Mouse (Mus musculus) liver, embryonic 11.5 days (tissue): ENCODE results near the gene Gm11037. TPM values are rescaled to one million over a fixed set of nuclear protein-coding genes. Genes with fewer than 3 reads are reported as not detected.
A peak's percentile ranks its signal among the peaks of the same experiment; 100 is the strongest.
"Not testable (repeated sequence)": the region's sequence is repeated elsewhere in the genome, so short reads cannot be mapped to it uniquely, and the experiment has no call there.

Source experiments
- ATAC-seq: fragments of 200-750 bp; cut with Nextera tagmentation; replicated peaks from 2 replicates; pipeline ENCODE4 v1.8.0; 2017; ENCODE audit warnings: moderate number of reproducible peaks, mild to moderate bottlenecking, moderate TSS enrichment, moderate library complexity; ENCODE audit not compliant: low FRiP score
- DNase-seq: peaks from one replicate; pipeline ENCODE4 v3.0.0-alpha.2; 2017; ENCODE audit warnings: low spot score
- H3K27ac ChIP-seq: fragments of 300-500 bp; sonication (generic); 2 replicates; pipeline ENCODE4 v1.5.1; 2014; ENCODE audit warnings: mild to moderate bottlenecking, low read depth, low read length, control low read depth
- H3K27me3 ChIP-seq: fragments of 300-500 bp; sonication (generic); replicated peaks from 2 replicates; pipeline ENCODE4 v1.6.1; 2014; ENCODE audit warnings: low read length, mixed read lengths; ENCODE audit not compliant: control insufficient read depth, insufficient read depth
- H3K36me3 ChIP-seq: fragments of 300-500 bp; sonication (generic); 2 replicates; pipeline ENCODE4 v1.6.1; 2014; ENCODE audit warnings: mild to moderate bottlenecking, low read length, moderate library complexity, mixed read lengths; ENCODE audit not compliant: control insufficient read depth, insufficient read depth
- H3K4me1 ChIP-seq: fragments of 300-500 bp; sonication (generic); replicated peaks from 2 replicates; pipeline ENCODE4 v1.6.1; 2014; ENCODE audit warnings: low read length, mixed read lengths; ENCODE audit not compliant: control insufficient read depth, insufficient read depth
- H3K4me2 ChIP-seq: fragments of 300-500 bp; sonication (generic); 2 replicates; pipeline ENCODE4 v1.6.1; 2014; ENCODE audit warnings: mild to moderate bottlenecking, control low read depth, moderate library complexity
- H3K4me3 ChIP-seq: fragments of 300-500 bp; sonication (generic); 2 replicates; pipeline ENCODE4 v1.5.1; 2014; ENCODE audit warnings: low read depth, low read length, control low read depth
- H3K9ac ChIP-seq: fragments of 300-500 bp; sonication (generic); 2 replicates; pipeline ENCODE4 v1.6.1; 2014; ENCODE audit warnings: low read depth, low read length, control low read depth
- H3K9me3 ChIP-seq: fragments of 300-500 bp; sonication (generic); 2 replicates; pipeline ENCODE4 v1.6.1; 2016; ENCODE audit warnings: low read length, inconsistent platforms, mixed read lengths; ENCODE audit not compliant: control insufficient read depth
- WGBS: fragments of 180-500 bp; shearing (Covaris S2); extraction: QIAGEN DNeasy Blood & Tissue Kit; methylation state at CpG from one replicate; pipeline ENCODE4 v1.1.7; 2014; 5-methylcytosine and 5-hydroxymethylcytosine counted together
- polyA plus RNA-seq: library from polyadenylated mRNA; unstranded; fragments of >200 nt; fragmentation: Nextera tagmentation; extraction: Ambion mirVana; gene quantifications from 2 replicates; pipeline ENCODE4 v1.2.1, GENCODE M21; 2014

The Gm11037 gene
- polyA plus RNA-seq, 1 experiment from 2014 or later = not detected

DNA sequence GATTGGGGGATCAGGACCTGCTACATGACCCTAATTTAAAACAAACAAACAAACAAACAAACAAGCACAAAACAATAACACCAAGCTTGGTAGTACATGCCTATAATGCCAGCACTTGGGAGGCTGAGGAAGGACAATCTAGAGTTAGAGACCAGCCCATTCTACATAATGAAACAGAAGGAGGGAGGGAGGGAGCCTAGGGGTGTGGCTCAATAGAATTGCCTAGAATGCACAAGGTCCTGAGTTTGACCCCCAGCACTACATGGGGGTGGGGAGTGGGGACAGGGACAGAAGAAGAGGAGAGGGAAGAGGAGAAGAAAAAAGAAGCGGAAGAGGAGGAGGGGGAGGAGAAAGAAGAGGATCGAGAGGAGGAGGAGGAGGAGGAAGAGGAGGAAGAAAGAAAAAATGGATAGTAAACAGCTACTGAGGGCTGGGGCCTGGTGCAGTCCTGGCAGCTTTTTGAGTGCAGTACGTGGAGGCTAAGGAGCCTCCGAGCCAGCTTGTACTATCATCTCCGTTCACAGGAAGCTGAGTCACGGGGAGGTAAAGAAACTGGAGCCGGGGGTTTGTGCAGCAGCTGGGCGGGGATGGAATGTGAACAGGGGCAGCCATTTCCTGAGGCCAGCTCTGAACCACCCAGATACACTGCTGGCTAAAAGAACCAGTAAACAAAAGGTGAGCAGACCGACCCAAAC, 37.0 kb upstream of the Gm11037 start:
- Histone ChIP-seq H3K4me3 (no peak overlapping the region), H3K9me3 (no peaks in the 10 kb centered on the region), H3K4me1 (peaks cover 7% of the 10 kb centered on the region), H3K27ac (peak overlapping the region; percentile 91), H3K27me3 (no peaks in the 10 kb centered on the region), H3K36me3 (no peaks in the 10 kb centered on the region), H3K4me2 (peak overlapping the region; percentile 49), H3K9ac (peak overlapping the region; percentile 59)
- peak; percentile 92 for ATAC-seq
- 8% methylated on average over 9 of the region's 9 CpGs for WGBS
- peak; percentile 47 for DNase-seq

- Histone ChIP-seq H3K9ac (no peak overlapping the region), H3K4me2 (no peak overlapping the region), H3K27ac (peak overlapping the region; percentile 91), H3K9me3 (no peaks in the 10 kb centered on the region), H3K4me1 (peaks cover 7% of the 10 kb centered on the region), H3K4me3 (no peak overlapping the region), H3K36me3 (no peaks in the 10 kb centered on the region), H3K27me3 (no peaks in the 10 kb centered on the region)
- DNase-seq (no peak), ATAC-seq (no peak)
- WGBS = 85% methylated on average over 4 of the region's 4 CpGs
Observed at GRCm38 (mm10) chr2:131097087-131097486, 36.2 kb upstream of the Gm11037 start.

DNA sequence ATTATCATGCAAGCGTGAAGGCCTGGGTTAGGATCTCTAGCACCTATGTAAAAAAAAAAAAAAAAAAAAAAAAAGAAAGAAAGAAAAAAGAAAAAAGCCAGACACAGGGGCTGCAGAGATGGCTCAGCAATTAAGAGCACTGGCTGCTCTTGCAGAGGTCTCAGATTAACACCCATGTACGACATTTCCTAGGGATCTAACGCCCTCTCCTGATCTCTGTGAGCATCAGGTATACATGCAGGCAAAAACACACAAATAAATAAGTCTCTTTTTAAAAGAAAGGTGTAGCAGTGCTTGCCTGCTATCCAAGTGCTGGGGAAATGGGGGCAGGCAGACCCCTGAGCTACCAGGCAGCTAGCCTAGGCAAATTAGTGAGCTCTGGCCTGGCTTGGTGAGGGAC, 31.8 kb upstream of the Gm11037 start:
- H3K9ac ChIP-seq = no peak overlapping the region
- 48% methylated on average over 3 of the region's 3 CpGs for WGBS
- no peak for ATAC-seq

DNA sequence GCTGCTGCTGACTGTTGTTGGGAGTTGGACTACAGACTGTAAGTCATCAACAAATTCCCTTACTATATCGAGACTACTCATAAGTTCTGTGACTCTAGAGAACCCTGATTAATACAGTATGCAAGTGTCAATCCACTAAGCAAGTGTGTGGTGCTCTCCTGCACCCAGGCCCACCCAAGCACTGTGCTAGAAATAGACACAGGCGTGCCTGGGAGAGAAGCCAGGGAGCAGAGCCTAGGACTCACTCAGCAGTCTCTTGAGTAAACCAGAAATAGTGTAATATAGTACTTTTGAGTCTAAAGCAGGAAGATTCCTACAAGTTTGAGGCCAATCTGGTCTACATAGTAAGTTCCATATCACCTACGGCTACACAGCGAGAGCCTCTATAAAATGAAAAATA, 29.3 kb upstream of the Gm11037 start:
- Histone ChIP-seq H3K4me3 (no peak overlapping the region), H3K27me3 (no peaks in the 10 kb centered on the region), H3K9me3 (no peaks in the 10 kb centered on the region), H3K36me3 (no peaks in the 10 kb centered on the region), H3K27ac (no peak overlapping the region), H3K4me2 (no peak overlapping the region), H3K4me1 (no peaks in the 10 kb centered on the region), H3K9ac (no peak overlapping the region)
- DNase-seq (no peak), ATAC-seq (no peak)
- 83% methylated on average over 4 of the region's 4 CpGs for WGBS

More for the DNA sequence above, 31.8 kb upstream of the Gm11037 start:
- peaks cover 3% of the 10 kb centered on the region for H3K4me1 ChIP-seq
- no peaks in the 10 kb centered on the region for H3K27me3 ChIP-seq
- no peaks in the 10 kb centered on the region for H3K9me3 ChIP-seq
- no peak overlapping the region for H3K4me2 ChIP-seq
- H3K4me3 ChIP-seq = no peak overlapping the region
- no peaks in the 10 kb centered on the region for H3K36me3 ChIP-seq
- no peak overlapping the region for H3K27ac ChIP-seq
- no peak for DNase-seq

- H3K4me2 ChIP-seq, DNase-seq, H3K36me3 ChIP-seq, ATAC-seq, H3K4me3 ChIP-seq, H3K27ac ChIP-seq, H3K4me1 ChIP-seq, H3K27me3 ChIP-seq, H3K9me3 ChIP-seq, H3K9ac ChIP-seq: not testable (repeated sequence)
- WGBS = 69% methylated on average over 4 of the region's 4 CpGs
Observed at GRCm38 (mm10) chr2:131105061-131105460, 28.2 kb upstream of the Gm11037 start.

- ATAC-seq = no peak
- H3K9me3 ChIP-seq = no peaks in the 10 kb centered on the region
- no peak overlapping the region for H3K4me3 ChIP-seq
- H3K36me3 ChIP-seq = no peaks in the 10 kb centered on the region
- no peak overlapping the region for H3K9ac ChIP-seq
- H3K27me3 ChIP-seq = no peaks in the 10 kb centered on the region
- no peak for DNase-seq
- H3K27ac ChIP-seq = no peak overlapping the region
- no peaks in the 10 kb centered on the region for H3K4me1 ChIP-seq
- H3K4me2 ChIP-seq = no peak overlapping the region
- 78% methylated on average over 5 of the region's 5 CpGs for WGBS
Observed at GRCm38 (mm10) chr2:131105989-131106388, 27.3 kb upstream of the Gm11037 start.

DNA sequence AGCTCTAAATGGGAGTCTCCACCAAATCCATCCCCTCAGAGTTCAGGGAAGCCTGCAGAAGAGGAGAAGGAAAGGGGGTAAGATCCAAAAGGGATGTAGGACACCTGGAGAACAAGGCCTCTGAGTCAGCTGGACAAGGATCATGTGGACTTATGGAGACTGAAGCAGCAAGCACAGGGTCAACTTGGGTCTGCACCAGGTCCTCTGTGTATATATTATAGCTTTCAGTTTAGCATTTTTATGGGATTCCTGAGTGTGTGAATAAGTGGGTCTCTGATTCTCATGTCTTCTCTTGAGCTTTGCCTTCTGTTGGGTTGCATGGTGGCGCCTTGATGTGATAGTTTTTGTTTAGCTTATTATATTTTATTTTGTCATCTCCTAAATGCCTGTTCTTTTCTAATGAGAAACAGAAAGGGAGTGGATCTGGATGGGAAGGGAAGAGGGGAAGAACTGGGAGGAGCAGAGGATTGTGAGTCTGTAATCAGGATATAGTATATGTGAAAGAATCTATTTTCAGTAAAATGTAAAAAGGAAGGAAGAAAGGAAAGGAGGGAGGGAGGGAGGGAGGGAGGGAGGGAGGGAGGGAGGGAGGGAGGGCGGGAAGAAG, 14.2 kb upstream of the Gm11037 start:
- WGBS = 65% methylated on average over 2 of the region's 2 CpGs
- no peaks in the 10 kb centered on the region for H3K9me3 ChIP-seq
- no peaks in the 10 kb centered on the region for H3K27me3 ChIP-seq
- no peak for ATAC-seq
- no peak overlapping the region for H3K4me3 ChIP-seq
- no peak overlapping the region for H3K4me2 ChIP-seq
- no peak overlapping the region for H3K27ac ChIP-seq
- H3K4me1 ChIP-seq = no peaks in the 10 kb centered on the region
- no peak for DNase-seq
- no peaks in the 10 kb centered on the region for H3K36me3 ChIP-seq
- H3K9ac ChIP-seq = no peak overlapping the region

GRCm38 (mm10) chr2:131124166-131124565, 9.1 kb upstream of the Gm11037 start:
- H3K9ac ChIP-seq = no peak overlapping the region
- 49% methylated on average over 3 of the region's 3 CpGs for WGBS
- no peaks in the 10 kb centered on the region for H3K9me3 ChIP-seq
- no peak overlapping the region for H3K27ac ChIP-seq
- ATAC-seq (no peak), DNase-seq (no peak)
- H3K4me3 ChIP-seq = no peak overlapping the region
- no peaks in the 10 kb centered on the region for H3K27me3 ChIP-seq
- no peak overlapping the region for H3K4me2 ChIP-seq
- peaks cover 35% of the 10 kb centered on the region for H3K4me1 ChIP-seq
- H3K36me3 ChIP-seq = no peaks in the 10 kb centered on the region
